Mouse (Mus musculus): ENCODE data around the gene Itpk1. TPM values are rescaled to one million over a fixed set of nuclear protein-coding genes. Genes with fewer than 3 reads are reported as not detected.
A peak's percentile ranks its signal among the peaks of the same experiment; 100 is the strongest.

Gene Itpk1
- polyA plus RNA-seq, 1 experiment from 2014 or later, result 3.0 TPM

GRCm38 (mm10) chr12:102701691-102702207, 3.0 kb downstream of the Itpk1 start:
- H3K4me2 ChIP-seq, result no peak overlapping the region
- H3K4me3 ChIP-seq (replicated peaks), result no peak overlapping the region
- no peak overlapping the region for H3K27ac ChIP-seq
- ATAC-seq (ENCODE audit: low read depth) (no peak), DNase-seq (no peak)
- H3K4me1 ChIP-seq (replicated peaks), result peaks cover 81% of the 10 kb centered on the region
- H3K27me3 ChIP-seq, result peaks cover 12% of the 10 kb centered on the region
- 64% methylated on average over 5 of the region's 5 CpGs for WGBS (ENCODE audit: insufficient replicate concordance)
- H3K9me3 ChIP-seq (replicated peaks), result no peaks in the 10 kb centered on the region
- no peak overlapping the region for H3K9ac ChIP-seq
- H3K36me3 ChIP-seq, result no peaks in the 10 kb centered on the region

- ATAC-seq (ENCODE audit: low read depth), result no peak
- no peaks in the 10 kb centered on the region for H3K9me3 ChIP-seq (replicated peaks)
- no peak overlapping the region for H3K4me2 ChIP-seq
- no peak overlapping the region for H3K27ac ChIP-seq
- 71% methylated on average over 12 of the region's 12 CpGs for WGBS (ENCODE audit: insufficient replicate concordance)
- no peaks in the 10 kb centered on the region for H3K36me3 ChIP-seq
- no peak for DNase-seq
- peaks cover 90% of the 10 kb centered on the region for H3K4me1 ChIP-seq (replicated peaks)
- H3K4me3 ChIP-seq (replicated peaks), result no peak overlapping the region
- no peak overlapping the region for H3K9ac ChIP-seq
- H3K27me3 ChIP-seq, result 0 out of 2 replicates have a peak, but pooled peaks cover 3% of the 10 kb centered on the region
These were observed 4.3 kb downstream of the Itpk1 start for GRCm38 (mm10) chr12:102700453-102700852.

- Histone ChIP-seq H3K4me2 (no peak overlapping the region), H3K9ac (no peak overlapping the region), H3K4me3 (replicated peaks) (no peak overlapping the region), H3K9me3 (replicated peaks) (no peaks in the 10 kb centered on the region), H3K36me3 (no peaks in the 10 kb centered on the region), H3K27me3 (0 out of 2 replicates have a peak, but pooled peaks cover 3% of the 10 kb centered on the region), H3K4me1 (replicated peaks) (peaks cover 92% of the 10 kb centered on the region), H3K27ac (no peak overlapping the region)
- ATAC-seq (ENCODE audit: low read depth), result no peak
- WGBS (ENCODE audit: insufficient replicate concordance), result 70% methylated on average over 1 of the region's 1 CpGs
- DNase-seq, result no peak
These were observed 5.6 kb downstream of the Itpk1 start for GRCm38 (mm10) chr12:102699156-102699555.

GRCm38 (mm10) chr12:102698089-102698684, 6.5 kb downstream of the Itpk1 start:
- Histone ChIP-seq H3K4me2 (0 out of 2 replicates have a peak overlapping the region, but pooled peaks have one; percentile 2), H3K27me3 (no peaks in the 10 kb centered on the region), H3K9me3 (replicated peaks) (no peaks in the 10 kb centered on the region), H3K9ac (no peak overlapping the region), H3K4me3 (replicated peaks) (no peak overlapping the region), H3K4me1 (replicated peaks) (peaks cover 82% of the 10 kb centered on the region), H3K27ac (no peak overlapping the region), H3K36me3 (no peaks in the 10 kb centered on the region)
- ATAC-seq (ENCODE audit: low read depth), result peak; percentile 70
- no peak for DNase-seq
- WGBS (ENCODE audit: insufficient replicate concordance), result 32% methylated on average over 1 of the region's 1 CpGs

- H3K9ac ChIP-seq, result no peak overlapping the region
- H3K4me2 ChIP-seq, result no peak overlapping the region
- H3K4me3 ChIP-seq (replicated peaks), result no peak overlapping the region
- no peaks in the 10 kb centered on the region for H3K9me3 ChIP-seq (replicated peaks)
- 78% methylated on average over 7 of the region's 7 CpGs for WGBS (ENCODE audit: insufficient replicate concordance)
- DNase-seq (no peak), ATAC-seq (ENCODE audit: low read depth) (no peak)
- H3K4me1 ChIP-seq (replicated peaks), result peaks cover 75% of the 10 kb centered on the region
- no peak overlapping the region; the same call in 1 of the 2 replicates for H3K27ac ChIP-seq
- no peaks in the 10 kb centered on the region for H3K27me3 ChIP-seq
- no peaks in the 10 kb centered on the region for H3K36me3 ChIP-seq
These were observed 7.3 kb downstream of the Itpk1 start for GRCm38 (mm10) chr12:102697381-102697780.

GRCm38 (mm10) chr12:102696635-102697354, 7.9 kb downstream of the Itpk1 start:
- Histone ChIP-seq H3K27ac (no peak overlapping the region), H3K36me3 (no peaks in the 10 kb centered on the region), H3K9ac (no peak overlapping the region), H3K9me3 (replicated peaks) (no peaks in the 10 kb centered on the region), H3K4me1 (replicated peaks) (peaks cover 72% of the 10 kb centered on the region), H3K4me2 (no peak overlapping the region), H3K27me3 (no peaks in the 10 kb centered on the region), H3K4me3 (replicated peaks) (no peak overlapping the region)
- no peak for ATAC-seq (ENCODE audit: low read depth)
- 79% methylated on average over 14 of the region's 14 CpGs for WGBS (ENCODE audit: insufficient replicate concordance)
- DNase-seq, result no peak

GRCm38 (mm10) chr12:102695369-102696239, 9.1 kb downstream of the Itpk1 start:
- H3K27me3 ChIP-seq, result no peaks in the 10 kb centered on the region
- no peaks in the 10 kb centered on the region for H3K9me3 ChIP-seq (replicated peaks)
- ATAC-seq (ENCODE audit: low read depth) (no peak), DNase-seq (no peak)
- H3K27ac ChIP-seq, result no peak overlapping the region
- peaks cover 73% of the 10 kb centered on the region for H3K4me1 ChIP-seq (replicated peaks)
- no peak overlapping the region for H3K4me2 ChIP-seq
- H3K9ac ChIP-seq, result no peak overlapping the region
- H3K36me3 ChIP-seq, result no peaks in the 10 kb centered on the region
- H3K4me3 ChIP-seq (replicated peaks), result no peak overlapping the region
- 62% methylated on average over 18 of the region's 18 CpGs for WGBS (ENCODE audit: insufficient replicate concordance)

GRCm38 (mm10) chr12:102691761-102692160, 13.0 kb downstream of the Itpk1 start:
- no peaks in the 10 kb centered on the region for H3K27me3 ChIP-seq
- H3K4me1 ChIP-seq (replicated peaks), result peaks cover 54% of the 10 kb centered on the region
- no peak overlapping the region for H3K9ac ChIP-seq
- no peaks in the 10 kb centered on the region for H3K36me3 ChIP-seq
- DNase-seq (no peak), ATAC-seq (ENCODE audit: low read depth) (no peak)
- H3K4me3 ChIP-seq (replicated peaks), result no peak overlapping the region
- 0 out of 2 replicates have a peak overlapping the region, but pooled peaks have one; percentile 8 for H3K4me2 ChIP-seq
- H3K9me3 ChIP-seq (replicated peaks), result no peaks in the 10 kb centered on the region
- 71% methylated on average over 7 of the region's 7 CpGs for WGBS (ENCODE audit: insufficient replicate concordance)
- H3K27ac ChIP-seq, result no peak overlapping the region

GRCm38 (mm10) chr12:102691180-102691579, 13.6 kb downstream of the Itpk1 start:
- Histone ChIP-seq H3K9me3 (replicated peaks) (no peaks in the 10 kb centered on the region), H3K9ac (no peak overlapping the region), H3K27ac (peak overlapping the region; percentile 13; the same call in 1 of the 2 replicates), H3K4me2 (peak overlapping the region; percentile 8; the same call in 1 of the 2 replicates), H3K36me3 (no peaks in the 10 kb centered on the region), H3K27me3 (no peaks in the 10 kb centered on the region), H3K4me3 (replicated peaks) (no peak overlapping the region), H3K4me1 (replicated peaks) (peaks cover 53% of the 10 kb centered on the region)
- ATAC-seq (ENCODE audit: low read depth) (0 out of 2 replicates have a peak, but pooled peaks have one; percentile 14), DNase-seq (no peak)
- 77% methylated on average over 11 of the region's 11 CpGs for WGBS (ENCODE audit: insufficient replicate concordance)

- peaks cover 51% of the 10 kb centered on the region for H3K4me1 ChIP-seq (replicated peaks)
- WGBS (ENCODE audit: insufficient replicate concordance), result 42% methylated on average over 15 of the region's 15 CpGs
- DNase-seq (no peak), ATAC-seq (ENCODE audit: low read depth) (peak; percentile 34; the same call in 1 of the 2 replicates)
- H3K9ac ChIP-seq, result no peak overlapping the region
- no peak overlapping the region for H3K4me2 ChIP-seq
- H3K27me3 ChIP-seq, result no peaks in the 10 kb centered on the region
- no peaks in the 10 kb centered on the region for H3K9me3 ChIP-seq (replicated peaks)
- no peaks in the 10 kb centered on the region for H3K36me3 ChIP-seq
- no peak overlapping the region for H3K27ac ChIP-seq
- H3K4me3 ChIP-seq (replicated peaks), result no peak overlapping the region
These were observed 14.8 kb downstream of the Itpk1 start for GRCm38 (mm10) chr12:102689773-102690563.

Measured in liver, embryonic 13.5 days (tissue).